Mouse (Mus musculus) midbrain, embryonic 10.5 days (tissue): ENCODE measurements around the gene Hspa1a. TPM values are rescaled to one million over a fixed set of nuclear protein-coding genes. Genes with fewer than 3 reads are reported as not detected.
"Not testable (repeated sequence)": the region's sequence is repeated elsewhere in the genome, so short reads cannot be mapped to it uniquely, and the experiment has no call there.

Experiments
- DNase-seq: peaks from one replicate; pipeline ENCODE4 v3.0.0-alpha.2; 2017; ENCODE audit warnings: low spot score
- H3K27ac ChIP-seq: fragments of 300-500 bp; sonication (generic); replicated peaks from 2 replicates; pipeline ENCODE4 v1.5.1; 2016; ENCODE audit warnings: mild to moderate bottlenecking
- H3K27me3 ChIP-seq: fragments of 300-500 bp; sonication (generic); 2 replicates; pipeline ENCODE4 v1.6.1; 2016; ENCODE audit warnings: low read depth, mild to moderate bottlenecking; ENCODE audit not compliant: poor library complexity, severe bottlenecking
- H3K36me3 ChIP-seq: fragments of 300-500 bp; sonication (generic); 2 replicates; pipeline ENCODE4 v1.6.1; 2016; ENCODE audit warnings: mild to moderate bottlenecking, moderate library complexity
- H3K4me1 ChIP-seq: fragments of 300-500 bp; sonication (generic); 2 replicates; pipeline ENCODE4 v1.6.1; 2016
- H3K4me3 ChIP-seq: fragments of 300-500 bp; sonication (generic); 2 replicates; pipeline ENCODE4 v1.5.1; 2016; ENCODE audit warnings: mild to moderate bottlenecking, moderate library complexity
- H3K9me3 ChIP-seq: fragments of 300-500 bp; sonication (generic); replicated peaks from 2 replicates; pipeline ENCODE4 v1.6.1; 2016; ENCODE audit warnings: mild to moderate bottlenecking
- WGBS: fragments of 180-500 bp; shearing (Covaris S2); methylation state at CpG from one replicate; pipeline ENCODE4 v1.1.7; 2016; 5-methylcytosine and 5-hydroxymethylcytosine counted together
- polyA plus RNA-seq: library from polyadenylated mRNA; unstranded; fragments of >200 nt; fragmentation: Nextera tagmentation; extraction: Ambion mirVana; gene quantifications from 2 replicates; pipeline ENCODE4 v1.2.1, GENCODE M21; 2016

Hspa1a gene
- polyA plus RNA-seq, 1 experiment from 2014 or later = 1.6 TPM

GRCm38 (mm10) chr17:34948721-34949552 is 23.0 kb downstream of the Hspa1a start:
- H3K27me3 ChIP-seq, H3K9me3 ChIP-seq, H3K27ac ChIP-seq, H3K4me3 ChIP-seq: not testable (repeated sequence)
- peaks cover 11% of the 10 kb centered on the region for H3K4me1 ChIP-seq
- DNase-seq = peak; percentile 24
- peaks cover 25% of the 10 kb centered on the region for H3K36me3 ChIP-seq
- 66% methylated on average over 9 of the region's 9 CpGs for WGBS

DNA sequence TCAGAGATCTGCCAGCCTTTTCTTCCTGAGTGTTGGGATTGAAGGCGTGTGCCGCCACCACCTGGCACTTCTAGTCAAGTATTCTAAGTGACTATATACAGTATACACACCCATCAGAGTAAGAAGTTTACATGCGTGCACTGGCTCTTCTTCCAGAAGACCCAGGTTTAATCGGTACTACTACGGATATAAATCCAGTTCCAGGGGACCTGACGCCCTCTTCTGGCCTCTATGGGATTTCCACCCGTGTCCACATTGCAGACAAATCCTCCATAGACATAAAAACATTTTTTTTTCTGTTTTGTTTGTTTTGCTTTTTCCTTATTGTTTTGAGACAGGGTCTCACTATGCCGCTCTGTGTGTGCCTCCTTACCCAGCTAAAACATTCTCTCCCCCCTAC is 24.4 kb downstream of the Hspa1a start:
- Histone ChIP-seq H3K36me3 (peaks cover 25% of the 10 kb centered on the region), H3K4me1 (peaks cover 11% of the 10 kb centered on the region), H3K27me3 (no peaks in the 10 kb centered on the region), H3K27ac (no peak overlapping the region), H3K4me3 (no peak overlapping the region), H3K9me3 (no peaks in the 10 kb centered on the region)
- DNase-seq = peak; percentile 46
- 37% methylated on average over 8 of the region's 8 CpGs for WGBS

DNA sequence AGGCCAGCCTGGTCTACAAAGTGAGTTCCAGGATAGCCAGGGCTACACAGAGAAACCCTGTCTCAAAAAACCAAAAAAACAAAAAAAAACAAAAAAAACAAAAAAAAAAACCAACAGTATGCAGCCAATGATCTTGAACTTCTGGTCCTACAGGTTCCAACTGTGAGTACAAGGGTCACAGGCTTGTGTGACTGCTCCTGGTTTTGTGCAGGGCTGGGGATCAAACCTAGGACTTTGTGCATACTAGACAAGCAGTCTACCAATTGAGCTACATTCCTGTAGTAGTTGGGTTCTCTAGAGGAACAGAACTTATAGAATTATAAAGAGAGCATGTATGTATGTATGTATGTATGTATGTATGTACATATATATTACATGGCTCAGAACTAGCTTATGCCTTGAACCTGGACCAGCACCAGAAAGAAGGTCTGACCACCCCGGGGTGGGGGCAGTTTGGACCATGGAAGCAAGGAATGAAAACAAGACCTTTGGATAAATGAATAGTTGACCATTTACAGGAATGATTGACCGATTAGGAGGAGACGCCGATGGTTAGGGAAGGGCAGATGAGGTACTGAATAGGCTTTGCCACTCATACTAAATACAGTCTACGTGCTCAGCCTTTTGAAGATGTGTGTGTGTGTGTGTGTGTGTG is 25.3 kb downstream of the Hspa1a start:
- DNase-seq = no peak
- Histone ChIP-seq H3K36me3 (peaks cover 24% of the 10 kb centered on the region), H3K27me3 (no peaks in the 10 kb centered on the region), H3K4me3 (no peak overlapping the region), H3K4me1 (peaks cover 15% of the 10 kb centered on the region), H3K9me3 (no peaks in the 10 kb centered on the region), H3K27ac (no peak overlapping the region)
- 94% methylated on average over 5 of the region's 5 CpGs for WGBS

DNA sequence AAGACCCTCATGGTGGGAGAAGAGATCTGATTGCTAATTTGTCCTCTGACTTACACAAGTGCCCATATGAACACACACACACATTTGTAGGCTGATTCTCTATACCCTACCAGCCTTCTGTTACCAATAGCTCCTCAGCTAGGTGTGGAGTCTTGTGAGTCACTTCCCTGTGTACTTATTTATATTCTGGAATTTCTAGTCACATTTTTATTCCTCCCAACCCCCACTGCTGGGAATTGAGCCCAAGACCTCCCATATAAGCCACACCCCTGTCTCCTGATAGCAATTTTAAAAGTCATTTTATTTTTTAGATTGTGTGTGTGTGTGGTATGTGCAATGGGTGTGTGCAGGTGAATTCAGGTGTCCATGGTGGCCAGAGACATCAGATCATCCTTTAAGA is 27.6 kb downstream of the Hspa1a start:
- H3K4me3 ChIP-seq = no peak overlapping the region
- peaks cover 2% of the 10 kb centered on the region for H3K36me3 ChIP-seq
- no peaks in the 10 kb centered on the region for H3K9me3 ChIP-seq
- no peaks in the 10 kb centered on the region for H3K27me3 ChIP-seq
- H3K27ac ChIP-seq = no peak overlapping the region
- peaks cover 8% of the 10 kb centered on the region for H3K4me1 ChIP-seq
- no peak for DNase-seq

DNA sequence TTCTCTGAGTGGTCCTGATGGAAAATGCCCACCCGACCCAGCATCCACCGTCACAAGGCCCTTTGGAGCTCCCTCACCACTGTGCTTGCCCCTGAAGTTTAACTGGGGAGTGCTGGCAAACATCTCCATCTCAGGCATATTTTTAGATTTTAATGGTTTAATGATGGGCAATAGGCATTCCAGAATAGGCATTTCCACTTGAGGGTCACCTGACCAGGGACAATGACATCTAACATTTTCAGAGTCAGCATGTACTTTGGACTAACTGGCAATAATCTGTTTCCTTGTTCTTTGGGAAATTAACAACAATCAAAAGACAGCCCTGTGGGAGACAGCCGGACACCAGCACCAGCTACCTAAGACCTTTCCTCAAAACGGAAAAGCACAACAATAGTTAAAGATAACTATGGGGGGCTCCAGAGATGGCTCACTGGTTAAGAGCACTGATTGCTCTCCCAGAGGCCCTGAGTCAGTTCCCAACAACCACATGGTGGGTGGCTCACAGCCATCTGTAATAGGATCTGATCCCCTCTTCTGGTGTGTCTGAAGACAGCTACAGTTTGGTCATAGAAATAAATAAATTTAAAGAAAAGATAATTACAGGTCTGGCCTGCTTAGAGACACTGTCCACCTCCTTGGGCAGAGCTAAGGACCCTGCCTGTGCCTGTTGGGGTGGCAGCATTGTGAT is 28.7 kb downstream of the Hspa1a start:
- no peak overlapping the region for H3K4me3 ChIP-seq
- DNase-seq = no peak
- no peaks in the 10 kb centered on the region for H3K9me3 ChIP-seq
- 90% methylated on average over 4 of the region's 4 CpGs for WGBS
- no peaks in the 10 kb centered on the region for H3K27me3 ChIP-seq
- H3K27ac ChIP-seq = no peak overlapping the region
- H3K4me1 ChIP-seq = peaks cover 8% of the 10 kb centered on the region
- no peaks in the 10 kb centered on the region for H3K36me3 ChIP-seq

DNA sequence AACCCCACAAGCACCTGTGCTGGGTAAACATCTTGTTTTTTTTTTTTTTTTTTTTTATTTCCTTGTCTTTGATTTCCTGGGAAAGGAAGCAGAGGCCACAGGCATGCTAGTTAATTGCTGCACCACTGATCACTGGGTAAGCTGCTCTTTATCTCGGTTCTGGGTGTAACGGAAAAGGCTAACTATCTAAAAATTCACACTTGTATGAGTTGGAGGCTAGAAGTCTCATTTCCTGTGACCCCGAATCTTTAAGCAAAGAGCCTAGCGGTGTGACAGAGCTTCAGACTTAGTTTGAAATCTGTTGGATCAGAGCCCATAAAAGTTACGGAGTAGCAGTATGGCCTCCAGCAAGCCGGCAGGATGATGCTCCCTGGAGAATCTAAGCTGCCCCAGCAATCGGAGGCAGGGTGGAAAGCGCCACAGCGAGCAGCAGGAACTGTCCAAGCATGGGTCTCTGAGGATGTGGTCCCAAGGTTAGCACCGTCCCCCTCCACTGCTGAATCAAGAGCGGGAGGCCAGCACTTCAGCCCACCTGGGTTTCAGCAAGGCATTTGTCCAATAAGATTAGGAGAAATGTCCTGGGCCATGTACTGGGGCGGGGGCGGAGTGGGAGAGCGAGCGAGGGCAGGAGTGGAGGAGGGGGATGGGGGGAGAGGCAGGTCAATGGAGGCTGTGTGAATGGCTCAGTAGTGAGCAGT is 30.5 kb downstream of the Hspa1a start:
- Histone ChIP-seq H3K4me3 (peak overlapping the region; percentile 53), H3K27ac (peak overlapping the region; percentile 83)

DNA sequence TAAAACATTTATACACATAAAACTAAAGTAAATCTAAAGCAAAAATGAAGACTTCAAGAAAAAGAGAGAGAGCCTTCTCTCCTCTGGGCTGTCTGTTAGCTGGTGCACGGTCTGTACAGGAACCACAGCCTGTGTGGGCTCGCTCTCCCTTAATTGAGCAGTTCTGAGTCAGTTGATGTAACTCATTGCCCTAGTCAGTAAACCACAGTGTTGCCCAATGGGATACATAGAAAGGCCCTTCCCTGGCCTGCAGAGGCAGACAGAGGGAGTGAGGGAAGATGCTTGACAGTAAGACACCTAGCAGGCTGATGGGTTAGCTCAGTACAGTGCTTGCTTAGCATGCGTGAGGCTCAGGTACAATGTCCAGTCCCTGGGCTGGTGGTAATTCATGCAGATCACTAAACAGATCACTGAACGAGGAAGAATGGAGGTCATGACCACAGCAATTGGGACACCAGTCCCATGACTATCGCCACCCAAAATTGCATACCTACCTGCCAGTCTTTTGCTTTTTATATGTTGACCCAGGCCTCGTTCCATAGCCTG is 33.9 kb downstream of the Hspa1a start:
- no peak for DNase-seq
- no peaks in the 10 kb centered on the region for H3K9me3 ChIP-seq
- 86% methylated on average over 6 of the region's 6 CpGs for WGBS
- H3K27me3 ChIP-seq = no peaks in the 10 kb centered on the region
- H3K27ac ChIP-seq = no peak overlapping the region
- H3K4me3 ChIP-seq = no peak overlapping the region
- peaks cover 25% of the 10 kb centered on the region for H3K4me1 ChIP-seq
- H3K36me3 ChIP-seq = 0 out of 2 replicates have a peak, but pooled peaks cover 13% of the 10 kb centered on the region

More for the DNA sequence above, 30.5 kb downstream of the Hspa1a start:
- Histone ChIP-seq H3K27me3 (no peaks in the 10 kb centered on the region), H3K4me1 (peaks cover 8% of the 10 kb centered on the region), H3K36me3 (no peaks in the 10 kb centered on the region), H3K9me3 (no peaks in the 10 kb centered on the region)
- DNase-seq = peak; percentile 64
- 8% methylated on average over 15 of the region's 15 CpGs for WGBS

GRCm38 (mm10) chr17:34934830-34935229 is 37.1 kb downstream of the Hspa1a start:
- 58% methylated on average over 8 of the region's 8 CpGs for WGBS
- H3K27me3 ChIP-seq = peaks cover 9% of the 10 kb centered on the region; the same call in 1 of the 2 replicates
- DNase-seq = no peak
- no peak overlapping the region for H3K27ac ChIP-seq
- no peak overlapping the region for H3K4me3 ChIP-seq
- H3K36me3 ChIP-seq = 0 out of 2 replicates have a peak, but pooled peaks cover 15% of the 10 kb centered on the region
- peaks cover 35% of the 10 kb centered on the region for H3K4me1 ChIP-seq
- H3K9me3 ChIP-seq = no peaks in the 10 kb centered on the region

GRCm38 (mm10) chr17:34934031-34934430 is 37.9 kb downstream of the Hspa1a start:
- peaks cover 9% of the 10 kb centered on the region; the same call in 1 of the 2 replicates for H3K27me3 ChIP-seq
- no peaks in the 10 kb centered on the region for H3K9me3 ChIP-seq
- 71% methylated on average over 24 of the region's 24 CpGs for WGBS
- DNase-seq = no peak
- 0 out of 2 replicates have a peak, but pooled peaks cover 15% of the 10 kb centered on the region for H3K36me3 ChIP-seq
- H3K4me3 ChIP-seq = peak overlapping the region; percentile 18; the same call in 1 of the 2 replicates
- H3K4me1 ChIP-seq = peaks cover 35% of the 10 kb centered on the region
- H3K27ac ChIP-seq = 0 out of 2 replicates have a peak overlapping the region, but pooled peaks have one; percentile 9

DNA sequence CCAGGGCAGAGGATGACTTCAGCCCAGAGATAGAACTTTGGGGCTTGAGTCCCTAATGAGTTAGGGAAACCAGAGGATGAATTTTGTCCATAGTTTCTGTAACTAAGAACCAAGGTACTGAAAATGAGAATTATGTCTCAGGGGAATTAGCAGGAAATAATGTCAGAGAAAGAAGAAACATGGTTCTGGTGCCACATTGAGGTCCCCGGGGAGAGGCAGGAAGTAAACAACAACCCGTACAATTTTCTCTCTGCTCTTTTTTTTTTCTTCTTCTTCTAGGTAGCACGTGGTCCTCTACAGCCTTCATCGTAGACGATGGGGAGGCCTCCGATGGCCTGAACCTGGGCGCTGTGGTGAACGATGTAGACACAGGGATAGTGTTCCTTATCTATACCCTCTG is 39.7 kb downstream of the Hspa1a start:
- no peaks in the 10 kb centered on the region for H3K9me3 ChIP-seq
- DNase-seq = no peak
- H3K27me3 ChIP-seq = peaks cover 9% of the 10 kb centered on the region; the same call in 1 of the 2 replicates
- WGBS = 91% methylated on average over 8 of the region's 8 CpGs
- H3K4me1 ChIP-seq = peaks cover 35% of the 10 kb centered on the region
- 0 out of 2 replicates have a peak, but pooled peaks cover 15% of the 10 kb centered on the region for H3K36me3 ChIP-seq
- no peak overlapping the region; the same call in 1 of the 2 replicates for H3K27ac ChIP-seq
- peak overlapping the region; percentile 69 for H3K4me3 ChIP-seq

GRCm38 (mm10) chr17:34931735-34932098 is 40.2 kb downstream of the Hspa1a start:
- WGBS = 13% methylated on average over 14 of the region's 14 CpGs
- H3K27ac ChIP-seq = peak overlapping the region; percentile 86

More at GRCm38 (mm10) chr17:34931735-34932098, 40.2 kb downstream of the Hspa1a start:
- peaks cover 9% of the 10 kb centered on the region; the same call in 1 of the 2 replicates for H3K27me3 ChIP-seq
- H3K36me3 ChIP-seq = 0 out of 2 replicates have a peak, but pooled peaks cover 15% of the 10 kb centered on the region
- H3K4me1 ChIP-seq = peaks cover 35% of the 10 kb centered on the region
- H3K4me3 ChIP-seq = peak overlapping the region; percentile 69
- H3K9me3 ChIP-seq = no peaks in the 10 kb centered on the region
- DNase-seq = no peak
